Mouse (Mus musculus): Measurements from ENCODE around the gene Ndufs1. TPM values are rescaled to one million over a fixed set of nuclear protein-coding genes. Genes with fewer than 3 reads are reported as not detected.

Gene Ndufs1
- polyA plus RNA-seq, 1 experiment from 2014 or later: 155 TPM

GRCm38 (mm10) chr1:63131766-63132165 lies 44.9 kb downstream of the Ndufs1 start:
- Histone ChIP-seq H3K9ac (replicated peaks; ENCODE audit: low read depth, low read length) (no peak overlapping the region), H3K27me3 (ENCODE audit: control insufficient read depth, insufficient read depth, low read length) (no peaks in the 10 kb centered on the region), H3K36me3 (ENCODE audit: control insufficient read depth, insufficient read depth, low read length) (no peaks in the 10 kb centered on the region), H3K9me3 (ENCODE audit: control insufficient read depth, low read length) (no peaks in the 10 kb centered on the region), H3K4me2 (ENCODE audit: low read depth, low read length) (no peak overlapping the region), H3K4me3 (ENCODE audit: low read depth, low read length) (no peak overlapping the region), H3K27ac (ENCODE audit: low read depth, low read length) (no peak overlapping the region), H3K4me1 (ENCODE audit: control insufficient read depth, insufficient read depth, low read length) (0 out of 2 replicates have a peak, but pooled peaks cover 3% of the 10 kb centered on the region)
- no peak for ATAC-seq (ENCODE audit: low read depth)
- 93% methylated on average over 11 of the region's 11 CpGs for WGBS

GRCm38 (mm10) chr1:63130883-63131282 lies 45.8 kb downstream of the Ndufs1 start:
- Histone ChIP-seq H3K27me3 (ENCODE audit: control insufficient read depth, insufficient read depth, low read length) (no peaks in the 10 kb centered on the region), H3K9me3 (ENCODE audit: control insufficient read depth, low read length) (no peaks in the 10 kb centered on the region), H3K4me2 (ENCODE audit: low read depth, low read length) (no peak overlapping the region), H3K9ac (replicated peaks; ENCODE audit: low read depth, low read length) (no peak overlapping the region), H3K27ac (ENCODE audit: low read depth, low read length) (no peak overlapping the region), H3K4me3 (ENCODE audit: low read depth, low read length) (no peak overlapping the region), H3K36me3 (ENCODE audit: control insufficient read depth, insufficient read depth, low read length) (no peaks in the 10 kb centered on the region), H3K4me1 (ENCODE audit: control insufficient read depth, insufficient read depth, low read length) (0 out of 2 replicates have a peak, but pooled peaks cover 3% of the 10 kb centered on the region)
- WGBS: 94% methylated on average over 2 of the region's 2 CpGs
- ATAC-seq (ENCODE audit: low read depth): no peak

DNA sequence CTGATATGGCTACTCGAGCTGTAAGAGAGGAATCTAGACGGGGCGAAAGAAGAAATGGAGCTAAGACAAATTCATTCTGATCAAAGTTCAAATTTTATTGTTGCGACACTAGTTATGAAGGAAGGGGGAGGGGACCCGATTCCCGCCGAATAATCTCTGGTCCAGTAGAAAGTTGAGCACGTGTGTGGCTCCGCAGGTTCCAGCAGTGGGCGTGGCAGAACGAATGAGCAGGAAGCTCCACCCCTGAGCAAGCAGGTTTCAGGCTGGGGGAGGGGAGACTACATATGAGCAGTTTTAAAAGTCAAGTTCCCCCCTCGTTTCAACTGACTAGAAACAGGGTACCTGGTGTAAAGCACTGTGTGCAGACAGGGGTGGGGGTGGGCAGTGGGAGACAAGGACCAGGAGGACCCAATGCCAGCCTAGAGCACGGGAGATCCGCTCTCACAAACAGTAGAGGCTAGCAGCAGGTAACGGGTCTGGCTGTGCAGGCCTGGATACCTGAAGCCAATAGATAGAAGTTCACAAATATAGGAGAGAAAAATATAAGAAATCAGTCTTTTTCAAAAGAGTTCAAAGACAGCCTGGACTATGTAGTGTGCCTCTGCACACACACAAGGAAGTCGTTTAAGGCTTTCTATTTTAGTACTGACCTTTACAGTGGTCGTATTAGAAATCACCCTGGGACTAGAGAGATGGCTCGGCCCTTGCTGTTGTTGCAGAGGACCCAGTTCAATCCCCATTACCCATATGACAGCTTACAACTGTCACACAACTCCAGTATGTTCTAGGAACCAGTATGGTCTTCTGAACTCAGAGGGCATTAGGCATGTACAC lies 46.6 kb downstream of the Ndufs1 start:
- Histone ChIP-seq H3K36me3 (ENCODE audit: control insufficient read depth, insufficient read depth, low read length) (no peaks in the 10 kb centered on the region), H3K9ac (replicated peaks; ENCODE audit: low read depth, low read length) (no peak overlapping the region), H3K4me3 (ENCODE audit: low read depth, low read length) (no peak overlapping the region), H3K27me3 (ENCODE audit: control insufficient read depth, insufficient read depth, low read length) (no peaks in the 10 kb centered on the region), H3K4me2 (ENCODE audit: low read depth, low read length) (peak overlapping the region; percentile 35; the same call in 1 of the 2 replicates), H3K27ac (ENCODE audit: low read depth, low read length) (no peak overlapping the region), H3K9me3 (ENCODE audit: control insufficient read depth, low read length) (no peaks in the 10 kb centered on the region), H3K4me1 (ENCODE audit: control insufficient read depth, insufficient read depth, low read length) (0 out of 2 replicates have a peak, but pooled peaks cover 3% of the 10 kb centered on the region)
- 24% methylated on average over 18 of the region's 18 CpGs for WGBS
- peak; percentile 31; the same call in 1 of the 2 replicates for ATAC-seq (ENCODE audit: low read depth)

GRCm38 (mm10) chr1:63129273-63129672 lies 47.4 kb downstream of the Ndufs1 start:
- H3K4me1 ChIP-seq (ENCODE audit: control insufficient read depth, insufficient read depth, low read length): 0 out of 2 replicates have a peak, but pooled peaks cover 3% of the 10 kb centered on the region
- no peaks in the 10 kb centered on the region for H3K27me3 ChIP-seq (ENCODE audit: control insufficient read depth, insufficient read depth, low read length)
- no peaks in the 10 kb centered on the region for H3K9me3 ChIP-seq (ENCODE audit: control insufficient read depth, low read length)
- no peak overlapping the region for H3K4me3 ChIP-seq (ENCODE audit: low read depth, low read length)
- H3K4me2 ChIP-seq (ENCODE audit: low read depth, low read length): no peak overlapping the region
- ATAC-seq (ENCODE audit: low read depth): no peak
- H3K9ac ChIP-seq (replicated peaks; ENCODE audit: low read depth, low read length): no peak overlapping the region
- no peaks in the 10 kb centered on the region for H3K36me3 ChIP-seq (ENCODE audit: control insufficient read depth, insufficient read depth, low read length)
- WGBS: 46% methylated on average over 3 of the region's 3 CpGs
- H3K27ac ChIP-seq (ENCODE audit: low read depth, low read length): no peak overlapping the region

- 96% methylated on average over 3 of the region's 3 CpGs for WGBS
- no peak overlapping the region for H3K9ac ChIP-seq (replicated peaks; ENCODE audit: low read depth, low read length)
- no peaks in the 10 kb centered on the region for H3K27me3 ChIP-seq (ENCODE audit: control insufficient read depth, insufficient read depth, low read length)
- H3K4me3 ChIP-seq (ENCODE audit: low read depth, low read length): no peak overlapping the region
- 0 out of 2 replicates have a peak, but pooled peaks cover 3% of the 10 kb centered on the region for H3K4me1 ChIP-seq (ENCODE audit: control insufficient read depth, insufficient read depth, low read length)
- ATAC-seq (ENCODE audit: low read depth): no peak
- H3K9me3 ChIP-seq (ENCODE audit: control insufficient read depth, low read length): no peaks in the 10 kb centered on the region
- no peak overlapping the region for H3K4me2 ChIP-seq (ENCODE audit: low read depth, low read length)
- H3K36me3 ChIP-seq (ENCODE audit: control insufficient read depth, insufficient read depth, low read length): no peaks in the 10 kb centered on the region
- no peak overlapping the region for H3K27ac ChIP-seq (ENCODE audit: low read depth, low read length)
These were observed 50.4 kb downstream of the Ndufs1 start for GRCm38 (mm10) chr1:63126206-63126605.

DNA sequence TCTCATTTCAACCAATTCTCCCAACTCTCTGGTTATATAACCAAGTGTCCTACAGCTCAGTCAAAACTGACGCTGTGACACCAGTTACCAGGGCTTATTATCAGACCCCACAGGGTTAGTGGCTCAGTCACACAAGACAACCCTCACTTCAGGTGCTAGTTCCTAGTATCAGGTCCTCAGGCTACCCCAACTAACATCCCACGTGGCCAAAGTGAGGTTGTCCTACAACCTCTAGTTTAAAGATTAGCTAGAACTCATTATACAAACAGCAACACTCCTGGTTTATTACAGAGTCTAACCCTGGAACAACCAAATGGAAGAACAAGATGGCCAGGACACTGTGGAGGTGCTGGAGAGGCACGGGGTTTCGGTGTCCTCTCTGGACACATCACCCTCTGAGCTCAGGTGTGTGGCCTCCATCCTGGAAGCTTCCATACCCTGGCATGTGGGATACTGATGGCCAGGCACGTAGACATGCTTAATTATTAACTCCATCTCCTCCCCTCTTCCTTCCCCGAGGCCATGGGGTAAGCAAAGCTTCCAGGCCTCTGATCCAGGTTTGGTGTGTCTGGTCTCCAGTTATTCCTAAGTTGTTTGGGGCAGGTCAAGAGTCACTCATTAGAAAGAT lies 52.7 kb downstream of the Ndufs1 start:
- H3K4me2 ChIP-seq (ENCODE audit: low read depth, low read length): no peak overlapping the region
- peaks cover 4% of the 10 kb centered on the region for H3K36me3 ChIP-seq (ENCODE audit: control insufficient read depth, insufficient read depth, low read length)
- H3K27ac ChIP-seq (ENCODE audit: low read depth, low read length): no peak overlapping the region
- no peaks in the 10 kb centered on the region for H3K9me3 ChIP-seq (ENCODE audit: control insufficient read depth, low read length)
- no peak overlapping the region for H3K9ac ChIP-seq (replicated peaks; ENCODE audit: low read depth, low read length)
- no peaks in the 10 kb centered on the region for H3K4me1 ChIP-seq (ENCODE audit: control insufficient read depth, insufficient read depth, low read length)
- ATAC-seq (ENCODE audit: low read depth): no peak
- WGBS: 88% methylated on average over 6 of the region's 6 CpGs
- no peak overlapping the region for H3K4me3 ChIP-seq (ENCODE audit: low read depth, low read length)
- H3K27me3 ChIP-seq (ENCODE audit: control insufficient read depth, insufficient read depth, low read length): no peaks in the 10 kb centered on the region

- Histone ChIP-seq H3K4me1 (ENCODE audit: control insufficient read depth, insufficient read depth, low read length) (no peaks in the 10 kb centered on the region), H3K4me2 (ENCODE audit: low read depth, low read length) (no peak overlapping the region), H3K9ac (replicated peaks; ENCODE audit: low read depth, low read length) (no peak overlapping the region), H3K9me3 (ENCODE audit: control insufficient read depth, low read length) (no peaks in the 10 kb centered on the region), H3K27ac (ENCODE audit: low read depth, low read length) (no peak overlapping the region), H3K4me3 (ENCODE audit: low read depth, low read length) (no peak overlapping the region), H3K36me3 (ENCODE audit: control insufficient read depth, insufficient read depth, low read length) (peaks cover 7% of the 10 kb centered on the region), H3K27me3 (ENCODE audit: control insufficient read depth, insufficient read depth, low read length) (no peaks in the 10 kb centered on the region)
- ATAC-seq (ENCODE audit: low read depth): no peak
- WGBS: 95% methylated on average over 6 of the region's 6 CpGs
These were observed 54.6 kb downstream of the Ndufs1 start for GRCm38 (mm10) chr1:63122005-63122404.

- Histone ChIP-seq H3K9ac (replicated peaks; ENCODE audit: low read depth, low read length) (no peak overlapping the region), H3K36me3 (ENCODE audit: control insufficient read depth, insufficient read depth, low read length) (peaks cover 7% of the 10 kb centered on the region), H3K4me3 (ENCODE audit: low read depth, low read length) (no peak overlapping the region), H3K27ac (ENCODE audit: low read depth, low read length) (no peak overlapping the region), H3K9me3 (ENCODE audit: control insufficient read depth, low read length) (no peaks in the 10 kb centered on the region), H3K27me3 (ENCODE audit: control insufficient read depth, insufficient read depth, low read length) (no peaks in the 10 kb centered on the region), H3K4me1 (ENCODE audit: control insufficient read depth, insufficient read depth, low read length) (peaks cover 9% of the 10 kb centered on the region), H3K4me2 (ENCODE audit: low read depth, low read length) (no peak overlapping the region)
- no peak for ATAC-seq (ENCODE audit: low read depth)
- 99% methylated on average over 2 of the region's 2 CpGs for WGBS
These were observed 56.3 kb downstream of the Ndufs1 start for GRCm38 (mm10) chr1:63120382-63120781.

GRCm38 (mm10) chr1:63119675-63120074 lies 57.0 kb downstream of the Ndufs1 start:
- Histone ChIP-seq H3K27me3 (ENCODE audit: control insufficient read depth, insufficient read depth, low read length) (no peaks in the 10 kb centered on the region), H3K4me3 (ENCODE audit: low read depth, low read length) (no peak overlapping the region), H3K9ac (replicated peaks; ENCODE audit: low read depth, low read length) (no peak overlapping the region), H3K4me1 (ENCODE audit: control insufficient read depth, insufficient read depth, low read length) (peaks cover 12% of the 10 kb centered on the region), H3K9me3 (ENCODE audit: control insufficient read depth, low read length) (no peaks in the 10 kb centered on the region), H3K4me2 (ENCODE audit: low read depth, low read length) (no peak overlapping the region), H3K36me3 (ENCODE audit: control insufficient read depth, insufficient read depth, low read length) (peaks cover 7% of the 10 kb centered on the region), H3K27ac (ENCODE audit: low read depth, low read length) (no peak overlapping the region)
- ATAC-seq (ENCODE audit: low read depth): no peak
- 91% methylated on average over 4 of the region's 4 CpGs for WGBS
